Mouse (Mus musculus): ENCODE measurements around the gene 4921524J17Rik. TPM values are rescaled to one million over a fixed set of nuclear protein-coding genes. Genes with fewer than 3 reads are reported as not detected.

Gene 4921524J17Rik
- polyA plus RNA-seq, 1 experiment from 2014 or later: 67.0 TPM

GRCm38 (mm10) chr8:85373435-85374039 lies 59.1 kb downstream of the 4921524J17Rik start:
- Histone ChIP-seq H3K4me1 (ENCODE audit: control insufficient read depth, insufficient read depth, low read length) (peaks cover 30% of the 10 kb centered on the region), H3K27me3 (ENCODE audit: control insufficient read depth, insufficient read depth, low read length) (no peaks in the 10 kb centered on the region), H3K4me2 (peak overlapping the region; percentile 42), H3K9me3 (replicated peaks; ENCODE audit: control insufficient read depth, low read length) (no peaks in the 10 kb centered on the region), H3K4me3 (ENCODE audit: low read depth, low read length) (no peak overlapping the region), H3K9ac (ENCODE audit: low read depth, low read length) (no peak overlapping the region), H3K36me3 (ENCODE audit: control insufficient read depth, insufficient read depth, low read length) (no peaks in the 10 kb centered on the region), H3K27ac (ENCODE audit: low read depth, low read length) (peak overlapping the region; percentile 79)
- 30% methylated on average over 5 of the region's 5 CpGs for WGBS (ENCODE audit: insufficient replicate concordance)
- ATAC-seq (replicated peaks; ENCODE audit: insufficient number of reproducible peaks, low FRiP score, low TSS enrichment): no peak

- H3K4me3 ChIP-seq (ENCODE audit: low read depth, low read length): no peak overlapping the region
- H3K36me3 ChIP-seq (ENCODE audit: control insufficient read depth, insufficient read depth, low read length): no peaks in the 10 kb centered on the region
- WGBS (ENCODE audit: insufficient replicate concordance): 89% methylated on average over 1 of the region's 1 CpGs
- peaks cover 30% of the 10 kb centered on the region for H3K4me1 ChIP-seq (ENCODE audit: control insufficient read depth, insufficient read depth, low read length)
- H3K9me3 ChIP-seq (replicated peaks; ENCODE audit: control insufficient read depth, low read length): no peaks in the 10 kb centered on the region
- H3K4me2 ChIP-seq: no peak overlapping the region
- no peak overlapping the region for H3K27ac ChIP-seq (ENCODE audit: low read depth, low read length)
- H3K9ac ChIP-seq (ENCODE audit: low read depth, low read length): no peak overlapping the region
- no peaks in the 10 kb centered on the region for H3K27me3 ChIP-seq (ENCODE audit: control insufficient read depth, insufficient read depth, low read length)
- no peak for ATAC-seq (replicated peaks; ENCODE audit: insufficient number of reproducible peaks, low FRiP score, low TSS enrichment)
Measured at GRCm38 (mm10) chr8:85372465-85372839, 60.2 kb downstream of the 4921524J17Rik start.

DNA sequence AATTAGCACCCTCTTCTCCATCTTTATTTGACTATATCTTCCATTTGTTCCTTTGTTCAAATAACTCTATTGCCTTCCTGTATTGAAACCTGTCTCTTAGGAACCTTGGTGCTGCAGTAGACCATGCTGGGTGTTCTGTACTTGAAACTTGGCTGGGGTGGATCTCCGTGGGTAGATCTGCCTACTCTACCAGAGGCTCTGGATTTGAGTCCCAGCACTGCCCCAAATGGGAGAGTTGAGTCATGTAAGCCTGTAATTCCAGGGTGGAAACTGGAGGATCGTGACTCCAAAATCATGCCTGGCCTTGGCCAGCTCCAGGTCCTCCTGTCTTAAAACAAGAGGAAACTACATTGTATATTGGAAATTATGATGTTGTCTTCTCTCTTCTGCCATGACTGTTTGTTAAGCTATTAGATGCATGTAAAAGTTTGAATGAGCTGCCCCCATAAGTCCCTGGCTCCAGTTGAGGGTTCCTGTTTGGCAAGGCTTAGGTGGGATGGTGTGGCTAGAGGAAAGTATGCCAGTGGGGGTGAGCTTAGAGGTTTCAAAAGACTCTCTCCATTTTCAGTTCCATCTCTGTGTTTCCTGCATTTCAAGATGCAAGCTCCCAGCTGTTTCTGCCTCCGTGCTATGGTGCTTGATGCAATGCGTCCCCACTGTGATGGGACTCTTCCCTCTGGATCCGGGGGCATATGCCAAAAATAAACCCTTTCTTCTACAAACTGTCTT lies 60.7 kb downstream of the 4921524J17Rik start:
- no peak overlapping the region for H3K27ac ChIP-seq (ENCODE audit: low read depth, low read length)
- WGBS (ENCODE audit: insufficient replicate concordance): 69% methylated on average over 5 of the region's 5 CpGs
- ATAC-seq (replicated peaks; ENCODE audit: insufficient number of reproducible peaks, low FRiP score, low TSS enrichment): no peak
- H3K4me3 ChIP-seq (ENCODE audit: low read depth, low read length): no peak overlapping the region
- no peaks in the 10 kb centered on the region for H3K36me3 ChIP-seq (ENCODE audit: control insufficient read depth, insufficient read depth, low read length)
- H3K27me3 ChIP-seq (ENCODE audit: control insufficient read depth, insufficient read depth, low read length): no peaks in the 10 kb centered on the region
- no peaks in the 10 kb centered on the region for H3K9me3 ChIP-seq (replicated peaks; ENCODE audit: control insufficient read depth, low read length)
- no peak overlapping the region for H3K9ac ChIP-seq (ENCODE audit: low read depth, low read length)
- H3K4me2 ChIP-seq: no peak overlapping the region
- H3K4me1 ChIP-seq (ENCODE audit: control insufficient read depth, insufficient read depth, low read length): peaks cover 27% of the 10 kb centered on the region

DNA sequence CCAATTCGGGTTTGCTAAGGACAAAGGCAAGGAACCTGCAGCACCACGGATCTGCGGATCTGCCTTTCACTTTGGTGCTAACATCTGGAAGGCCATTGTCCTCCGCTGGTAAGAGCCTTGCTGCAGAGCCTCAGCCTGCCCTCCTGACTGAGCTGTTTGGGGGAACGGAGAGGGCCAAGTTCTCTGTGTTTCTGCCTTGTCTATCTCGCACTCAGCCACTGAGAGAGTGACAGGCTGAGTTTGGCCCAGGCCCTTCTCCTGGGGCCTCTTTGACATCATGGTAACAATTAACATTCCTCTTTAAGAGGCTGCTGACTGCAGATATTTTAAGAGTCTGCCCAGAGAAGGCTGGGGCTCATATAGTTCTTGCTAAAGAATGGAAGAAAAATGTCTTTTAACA lies 67.5 kb downstream of the 4921524J17Rik start:
- peak; percentile 82 for ATAC-seq (replicated peaks; ENCODE audit: insufficient number of reproducible peaks, low FRiP score, low TSS enrichment)
- peaks cover 13% of the 10 kb centered on the region for H3K4me1 ChIP-seq (ENCODE audit: control insufficient read depth, insufficient read depth, low read length)
- H3K4me3 ChIP-seq (ENCODE audit: low read depth, low read length): peak overlapping the region; percentile 52
- no peaks in the 10 kb centered on the region for H3K27me3 ChIP-seq (ENCODE audit: control insufficient read depth, insufficient read depth, low read length)
- H3K4me2 ChIP-seq: peak overlapping the region; percentile 66
- no peaks in the 10 kb centered on the region; the same call in 1 of the 2 replicates for H3K36me3 ChIP-seq (ENCODE audit: control insufficient read depth, insufficient read depth, low read length)
- peak overlapping the region; percentile 94 for H3K27ac ChIP-seq (ENCODE audit: low read depth, low read length)
- H3K9ac ChIP-seq (ENCODE audit: low read depth, low read length): peak overlapping the region; percentile 82
- no peaks in the 10 kb centered on the region for H3K9me3 ChIP-seq (replicated peaks; ENCODE audit: control insufficient read depth, low read length)
- 42% methylated on average over 6 of the region's 6 CpGs for WGBS (ENCODE audit: insufficient replicate concordance)

- ATAC-seq (replicated peaks; ENCODE audit: insufficient number of reproducible peaks, low FRiP score, low TSS enrichment): peak; percentile 41; the same call in 1 of the 2 replicates
- H3K4me3 ChIP-seq (ENCODE audit: low read depth, low read length): peak overlapping the region; percentile 52
- no peaks in the 10 kb centered on the region for H3K27me3 ChIP-seq (ENCODE audit: control insufficient read depth, insufficient read depth, low read length)
- no peaks in the 10 kb centered on the region; the same call in 1 of the 2 replicates for H3K36me3 ChIP-seq (ENCODE audit: control insufficient read depth, insufficient read depth, low read length)
- peaks cover 13% of the 10 kb centered on the region for H3K4me1 ChIP-seq (ENCODE audit: control insufficient read depth, insufficient read depth, low read length)
- WGBS (ENCODE audit: insufficient replicate concordance): 39% methylated on average over 11 of the region's 11 CpGs
- peak overlapping the region; percentile 66 for H3K4me2 ChIP-seq
- H3K9ac ChIP-seq (ENCODE audit: low read depth, low read length): peak overlapping the region; percentile 82
- H3K27ac ChIP-seq (ENCODE audit: low read depth, low read length): peak overlapping the region; percentile 94
- H3K9me3 ChIP-seq (replicated peaks; ENCODE audit: control insufficient read depth, low read length): no peaks in the 10 kb centered on the region
Measured at GRCm38 (mm10) chr8:85364628-85365027, 68.0 kb downstream of the 4921524J17Rik start.

GRCm38 (mm10) chr8:85363406-85363805 lies 69.2 kb downstream of the 4921524J17Rik start:
- no peak for ATAC-seq (replicated peaks; ENCODE audit: insufficient number of reproducible peaks, low FRiP score, low TSS enrichment)
- Histone ChIP-seq H3K27ac (ENCODE audit: low read depth, low read length) (peak overlapping the region; percentile 94; the same call in 1 of the 2 replicates), H3K4me1 (ENCODE audit: control insufficient read depth, insufficient read depth, low read length) (peaks cover 13% of the 10 kb centered on the region), H3K9ac (ENCODE audit: low read depth, low read length) (peak overlapping the region; percentile 82), H3K27me3 (ENCODE audit: control insufficient read depth, insufficient read depth, low read length) (no peaks in the 10 kb centered on the region), H3K9me3 (replicated peaks; ENCODE audit: control insufficient read depth, low read length) (no peaks in the 10 kb centered on the region), H3K4me2 (peak overlapping the region; percentile 66), H3K4me3 (ENCODE audit: low read depth, low read length) (peak overlapping the region; percentile 52), H3K36me3 (ENCODE audit: control insufficient read depth, insufficient read depth, low read length) (peaks cover 9% of the 10 kb centered on the region)
- 40% methylated on average over 6 of the region's 6 CpGs for WGBS (ENCODE audit: insufficient replicate concordance)

DNA sequence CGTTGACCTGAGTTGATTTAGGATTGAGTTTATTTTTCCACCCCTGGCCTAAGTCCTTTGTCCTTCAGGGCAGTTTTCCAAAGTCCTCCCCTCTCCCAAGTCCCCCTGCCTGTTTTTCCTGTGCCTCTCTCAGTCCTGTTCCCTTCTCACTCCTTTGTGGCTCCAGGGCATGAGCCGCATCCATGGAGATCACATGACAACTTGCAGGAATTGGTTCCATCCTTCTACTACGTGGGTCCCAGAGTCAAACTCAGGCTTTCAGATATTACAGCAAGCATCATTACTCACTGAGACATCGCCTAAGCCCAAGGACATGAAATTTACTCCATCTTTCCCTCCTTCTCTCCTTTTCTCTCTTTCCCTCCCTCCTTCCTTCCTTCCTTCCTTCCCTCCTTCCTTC lies 70.4 kb downstream of the 4921524J17Rik start:
- peak overlapping the region; percentile 82 for H3K9ac ChIP-seq (ENCODE audit: low read depth, low read length)
- no peaks in the 10 kb centered on the region for H3K9me3 ChIP-seq (replicated peaks; ENCODE audit: control insufficient read depth, low read length)
- H3K27ac ChIP-seq (ENCODE audit: low read depth, low read length): 0 out of 2 replicates have a peak overlapping the region, but pooled peaks have one; percentile 35
- peak overlapping the region; percentile 66 for H3K4me2 ChIP-seq
- peaks cover 13% of the 10 kb centered on the region for H3K36me3 ChIP-seq (ENCODE audit: control insufficient read depth, insufficient read depth, low read length)
- 64% methylated on average over 4 of the region's 4 CpGs for WGBS (ENCODE audit: insufficient replicate concordance)
- H3K27me3 ChIP-seq (ENCODE audit: control insufficient read depth, insufficient read depth, low read length): no peaks in the 10 kb centered on the region
- H3K4me1 ChIP-seq (ENCODE audit: control insufficient read depth, insufficient read depth, low read length): peaks cover 13% of the 10 kb centered on the region
- ATAC-seq (replicated peaks; ENCODE audit: insufficient number of reproducible peaks, low FRiP score, low TSS enrichment): no peak
- H3K4me3 ChIP-seq (ENCODE audit: low read depth, low read length): peak overlapping the region; percentile 52
